Mouse (Mus musculus): ENCODE measurements around the gene Sel1l. TPM values are rescaled to one million over a fixed set of nuclear protein-coding genes. Genes with fewer than 3 reads are reported as not detected.

Gene Sel1l
- polyA plus RNA-seq, 1 experiment from 2014 or later: 79.9 TPM

DNA sequence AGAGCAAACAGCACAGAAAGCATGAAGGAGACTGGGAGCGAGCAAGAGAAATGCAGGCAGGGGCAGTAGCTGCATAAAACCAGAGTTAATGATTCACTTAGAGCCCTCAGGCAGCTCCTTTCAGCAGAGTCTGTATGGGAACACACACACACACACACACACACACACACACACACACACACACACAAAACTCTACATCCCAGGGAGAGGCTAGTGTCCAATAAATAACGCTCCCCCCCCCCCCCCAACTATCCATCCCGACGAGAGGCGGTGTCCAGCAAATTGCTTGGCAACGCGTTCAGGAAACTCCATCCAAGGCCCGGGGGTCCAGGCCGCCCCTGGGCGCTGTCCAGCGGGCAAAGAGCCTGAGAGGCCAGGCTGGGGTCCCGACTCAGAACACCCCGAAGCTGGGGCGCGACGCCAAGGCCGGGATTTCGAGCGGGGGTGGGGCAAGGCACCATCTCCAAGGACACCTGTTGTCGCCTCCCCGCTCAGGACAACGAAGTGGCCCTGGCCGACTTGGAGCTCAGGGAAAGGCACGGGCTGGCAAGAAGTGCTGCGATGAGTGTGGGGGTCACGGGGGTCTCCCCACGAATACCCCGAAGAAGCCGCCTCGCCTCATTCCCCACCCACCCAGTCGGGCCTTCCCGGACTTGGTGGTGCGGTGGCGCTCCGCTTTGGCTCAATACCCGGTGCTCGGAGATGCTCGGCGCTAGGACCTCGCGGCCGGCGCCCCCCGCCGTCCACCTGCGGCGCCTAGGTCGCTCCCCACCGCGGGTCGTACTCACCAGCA, 70.5 kb downstream of the Sel1l start:
- Histone ChIP-seq H3K9me3 (no peaks in the 10 kb centered on the region), H3K4me2 (peak overlapping the region; percentile 97), H3K4me3 (replicated peaks) (peak overlapping the region; percentile 70), H3K9ac (replicated peaks) (peak overlapping the region; percentile 62), H3K27me3 (peaks cover 16% of the 10 kb centered on the region), H3K4me1 (replicated peaks) (0 out of 2 replicates have a peak, but pooled peaks cover 9% of the 10 kb centered on the region), H3K36me3 (no peaks in the 10 kb centered on the region), H3K27ac (no peak overlapping the region)
- 1% methylated on average over 50 of the region's 51 CpGs for WGBS
- ATAC-seq (ENCODE audit: insufficient number of reproducible peaks, insufficient read depth, low FRiP score, low TSS enrichment, low read depth): peak; percentile 78

DNA sequence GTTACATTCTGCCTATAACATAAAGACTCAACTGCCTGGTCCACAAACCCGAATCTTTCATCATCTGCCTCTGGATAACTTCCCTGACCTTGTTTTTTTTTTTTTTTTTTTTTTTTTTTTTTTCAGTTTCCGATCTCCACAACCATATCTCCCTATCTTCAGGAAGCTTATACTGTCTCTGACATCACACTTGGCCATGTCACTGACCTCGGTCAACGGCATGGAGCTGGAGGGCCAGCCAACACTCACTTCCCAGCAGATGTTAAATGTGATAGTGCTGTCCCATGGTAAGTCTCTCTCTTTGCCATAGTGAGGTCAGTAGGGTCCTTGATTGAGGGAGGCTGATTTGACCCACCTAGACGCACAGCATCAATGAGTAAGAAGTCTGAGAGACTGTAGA, 72.6 kb downstream of the Sel1l start:
- H3K4me2 ChIP-seq: no peak overlapping the region
- 87% methylated on average over 5 of the region's 5 CpGs for WGBS
- no peak for ATAC-seq (ENCODE audit: insufficient number of reproducible peaks, insufficient read depth, low FRiP score, low TSS enrichment, low read depth)

DNA sequence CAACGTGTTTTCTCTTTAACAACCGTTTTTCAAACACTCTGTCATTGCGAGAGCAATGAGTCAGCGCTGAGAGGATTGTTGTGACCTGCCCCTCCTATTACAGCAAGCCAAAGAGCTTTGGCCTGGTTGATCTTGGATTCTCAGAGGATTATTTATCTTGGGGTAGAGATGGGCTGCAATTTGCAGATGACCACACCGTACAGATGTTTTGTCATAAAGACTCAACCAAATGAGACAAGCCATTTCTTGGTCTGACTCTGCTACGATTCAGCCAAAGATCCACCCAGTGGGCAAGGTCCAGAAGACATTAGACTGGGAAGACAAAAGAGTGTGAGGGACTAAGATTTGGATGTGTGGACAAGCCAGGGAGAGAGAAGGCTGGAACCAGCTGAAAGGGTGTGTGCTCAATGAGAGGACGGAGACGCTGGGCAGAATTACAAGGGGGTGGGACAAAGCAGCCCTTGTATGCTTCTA, 74.1 kb downstream of the Sel1l start:
- no peaks in the 10 kb centered on the region for H3K36me3 ChIP-seq
- no peak overlapping the region for H3K27ac ChIP-seq
- H3K9ac ChIP-seq (replicated peaks): no peak overlapping the region
- H3K9me3 ChIP-seq: no peaks in the 10 kb centered on the region
- ATAC-seq (ENCODE audit: insufficient number of reproducible peaks, insufficient read depth, low FRiP score, low TSS enrichment, low read depth): no peak
- no peak overlapping the region for H3K4me3 ChIP-seq (replicated peaks)
- H3K4me2 ChIP-seq: no peak overlapping the region
- H3K27me3 ChIP-seq: peaks cover 13% of the 10 kb centered on the region
- 0 out of 2 replicates have a peak, but pooled peaks cover 9% of the 10 kb centered on the region for H3K4me1 ChIP-seq (replicated peaks)
- 62% methylated on average over 8 of the region's 8 CpGs for WGBS

More for the DNA sequence above, 72.6 kb downstream of the Sel1l start:
- Histone ChIP-seq H3K27me3 (peaks cover 16% of the 10 kb centered on the region), H3K4me3 (replicated peaks) (no peak overlapping the region), H3K27ac (no peak overlapping the region), H3K9me3 (no peaks in the 10 kb centered on the region), H3K9ac (replicated peaks) (no peak overlapping the region), H3K36me3 (no peaks in the 10 kb centered on the region), H3K4me1 (replicated peaks) (0 out of 2 replicates have a peak, but pooled peaks cover 9% of the 10 kb centered on the region)

DNA sequence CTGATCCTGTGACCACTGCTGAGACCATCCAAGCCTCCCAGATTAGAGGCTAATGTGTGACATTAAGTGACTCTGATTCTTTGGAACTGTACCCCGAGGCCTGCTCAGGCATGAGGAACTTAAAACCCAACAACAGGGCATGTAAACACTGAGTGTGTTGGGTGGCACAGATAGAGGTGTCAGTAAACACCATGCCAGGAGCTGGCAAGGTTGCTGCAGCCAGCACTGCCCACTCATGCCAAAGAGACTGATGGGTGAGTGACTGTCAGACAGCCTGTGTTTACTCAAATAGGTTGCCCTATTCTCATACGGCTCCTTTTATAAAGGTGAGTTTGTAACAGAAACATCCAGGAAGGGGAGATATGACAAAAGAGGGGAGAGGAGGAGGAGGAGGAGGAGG, 80.1 kb downstream of the Sel1l start:
- Histone ChIP-seq H3K27me3 (peaks cover 4% of the 10 kb centered on the region; the same call in 1 of the 2 replicates), H3K9me3 (no peaks in the 10 kb centered on the region), H3K4me3 (replicated peaks) (no peak overlapping the region), H3K36me3 (no peaks in the 10 kb centered on the region), H3K4me1 (replicated peaks) (peaks cover 14% of the 10 kb centered on the region; the same call in 1 of the 2 replicates), H3K27ac (no peak overlapping the region), H3K4me2 (no peak overlapping the region), H3K9ac (replicated peaks) (no peak overlapping the region)
- WGBS: 80% methylated on average over 2 of the region's 2 CpGs
- no peak for ATAC-seq (ENCODE audit: insufficient number of reproducible peaks, insufficient read depth, low FRiP score, low TSS enrichment, low read depth)

GRCm38 (mm10) chr12:91768176-91768575, 80.8 kb downstream of the Sel1l start:
- ATAC-seq (ENCODE audit: insufficient number of reproducible peaks, insufficient read depth, low FRiP score, low TSS enrichment, low read depth): no peak
- no peak overlapping the region for H3K4me2 ChIP-seq
- H3K27ac ChIP-seq: no peak overlapping the region
- H3K9me3 ChIP-seq: no peaks in the 10 kb centered on the region
- peaks cover 4% of the 10 kb centered on the region; the same call in 1 of the 2 replicates for H3K27me3 ChIP-seq
- H3K4me3 ChIP-seq (replicated peaks): no peak overlapping the region
- WGBS: 89% methylated on average over 6 of the region's 6 CpGs
- H3K36me3 ChIP-seq: no peaks in the 10 kb centered on the region
- H3K4me1 ChIP-seq (replicated peaks): peaks cover 15% of the 10 kb centered on the region; the same call in 1 of the 2 replicates
- no peak overlapping the region for H3K9ac ChIP-seq (replicated peaks)

GRCm38 (mm10) chr12:91766338-91767107, 82.4 kb downstream of the Sel1l start:
- Histone ChIP-seq H3K27me3 (peaks cover 4% of the 10 kb centered on the region; the same call in 1 of the 2 replicates), H3K4me1 (replicated peaks) (peaks cover 15% of the 10 kb centered on the region; the same call in 1 of the 2 replicates), H3K9me3 (no peaks in the 10 kb centered on the region), H3K27ac (no peak overlapping the region), H3K9ac (replicated peaks) (no peak overlapping the region), H3K36me3 (no peaks in the 10 kb centered on the region), H3K4me2 (no peak overlapping the region), H3K4me3 (replicated peaks) (no peak overlapping the region)
- 58% methylated on average over 14 of the region's 14 CpGs for WGBS
- no peak for ATAC-seq (ENCODE audit: insufficient number of reproducible peaks, insufficient read depth, low FRiP score, low TSS enrichment, low read depth)

DNA sequence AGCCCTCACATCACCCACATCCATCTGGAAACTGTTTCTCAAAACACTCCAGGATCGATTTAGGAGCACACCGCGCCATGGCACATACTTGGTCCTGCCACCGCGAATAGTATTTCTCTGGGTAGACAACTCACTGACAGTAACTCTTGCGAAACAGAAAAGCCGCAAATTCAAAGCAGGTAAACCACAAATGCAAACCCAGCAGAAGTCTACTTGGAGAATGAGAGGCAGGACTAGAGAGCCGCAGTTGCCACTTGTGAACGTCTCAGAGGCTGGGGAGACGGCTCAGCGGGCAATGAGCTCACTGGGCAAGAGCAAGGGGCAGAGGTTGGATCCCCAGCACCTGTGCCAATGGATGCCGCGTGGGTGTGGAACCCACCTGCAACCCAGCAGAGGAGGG, 83.5 kb downstream of the Sel1l start:
- Histone ChIP-seq H3K4me3 (replicated peaks) (no peak overlapping the region), H3K27me3 (peaks cover 4% of the 10 kb centered on the region; the same call in 1 of the 2 replicates), H3K9me3 (no peaks in the 10 kb centered on the region), H3K27ac (no peak overlapping the region), H3K9ac (replicated peaks) (no peak overlapping the region), H3K36me3 (no peaks in the 10 kb centered on the region), H3K4me1 (replicated peaks) (peaks cover 15% of the 10 kb centered on the region; the same call in 1 of the 2 replicates), H3K4me2 (no peak overlapping the region)
- WGBS: 58% methylated on average over 13 of the region's 13 CpGs
- no peak for ATAC-seq (ENCODE audit: insufficient number of reproducible peaks, insufficient read depth, low FRiP score, low TSS enrichment, low read depth)

- no peaks in the 10 kb centered on the region for H3K36me3 ChIP-seq
- H3K4me2 ChIP-seq: no peak overlapping the region
- WGBS: 7% methylated on average over 2 of the region's 2 CpGs
- H3K4me1 ChIP-seq (replicated peaks): peaks cover 15% of the 10 kb centered on the region; the same call in 1 of the 2 replicates
- no peak overlapping the region for H3K4me3 ChIP-seq (replicated peaks)
- peaks cover 4% of the 10 kb centered on the region; the same call in 1 of the 2 replicates for H3K27me3 ChIP-seq
- no peak overlapping the region for H3K27ac ChIP-seq
- no peaks in the 10 kb centered on the region for H3K9me3 ChIP-seq
- no peak for ATAC-seq (ENCODE audit: insufficient number of reproducible peaks, insufficient read depth, low FRiP score, low TSS enrichment, low read depth)
- H3K9ac ChIP-seq (replicated peaks): no peak overlapping the region
Measured at GRCm38 (mm10) chr12:91765054-91765453, 83.9 kb downstream of the Sel1l start.

- Histone ChIP-seq H3K27me3 (peaks cover 4% of the 10 kb centered on the region; the same call in 1 of the 2 replicates), H3K4me3 (replicated peaks) (no peak overlapping the region), H3K4me1 (replicated peaks) (peaks cover 15% of the 10 kb centered on the region; the same call in 1 of the 2 replicates), H3K9ac (replicated peaks) (0 out of 2 replicates have a peak overlapping the region, but pooled peaks have one; percentile 4), H3K9me3 (no peaks in the 10 kb centered on the region), H3K27ac (no peak overlapping the region), H3K4me2 (no peak overlapping the region), H3K36me3 (no peaks in the 10 kb centered on the region)
- WGBS: 68% methylated on average over 2 of the region's 2 CpGs
- ATAC-seq (ENCODE audit: insufficient number of reproducible peaks, insufficient read depth, low FRiP score, low TSS enrichment, low read depth): no peak
Measured at GRCm38 (mm10) chr12:91764471-91764870, 84.5 kb downstream of the Sel1l start.

GRCm38 (mm10) chr12:91759836-91760235, 89.1 kb downstream of the Sel1l start:
- H3K4me3 ChIP-seq (replicated peaks): no peak overlapping the region
- H3K9ac ChIP-seq (replicated peaks): no peak overlapping the region
- H3K36me3 ChIP-seq: no peaks in the 10 kb centered on the region
- H3K27me3 ChIP-seq: no peaks in the 10 kb centered on the region
- no peak for ATAC-seq (ENCODE audit: insufficient number of reproducible peaks, insufficient read depth, low FRiP score, low TSS enrichment, low read depth)
- peaks cover 12% of the 10 kb centered on the region; the same call in 1 of the 2 replicates for H3K4me1 ChIP-seq (replicated peaks)
- H3K4me2 ChIP-seq: no peak overlapping the region
- H3K9me3 ChIP-seq: no peaks in the 10 kb centered on the region
- 75% methylated on average over 3 of the region's 3 CpGs for WGBS
- H3K27ac ChIP-seq: no peak overlapping the region
